Mouse (Mus musculus) bone marrow macrophage, adult 2 months (primary cell): ENCODE results near the gene Med13l.

Experiments used
- CTCF ChIP-seq: IDR thresholded peaks from 2 replicates; pipeline ENCODE4 v1.5.1; 2012; ENCODE audit warnings: low read depth, mild to moderate bottlenecking, low read length, moderate library complexity
- POLR2A ChIP-seq: IDR thresholded peaks from 2 replicates; pipeline ENCODE4 v1.6.1; 2012; ENCODE audit warnings: mild to moderate bottlenecking, low read depth, low read length, borderline replicate concordance

- TF ChIP-seq CTCF: no peak
- no peak for TF ChIP-seq POLR2A
Measured at GRCm38 (mm10) chr5:118586560-118586959, 26.1 kb downstream of the Med13l start.
